Mouse (Mus musculus): ENCODE data around the gene Pawr. TPM values are rescaled to one million over a fixed set of nuclear protein-coding genes. Genes with fewer than 3 reads are reported as not detected.

Pawr gene
- polyA plus RNA-seq, 1 experiment from 2014 or later = 1.5 TPM

- Histone ChIP-seq H3K9me3 (replicated peaks; ENCODE audit: control insufficient read depth, low read length, poor library complexity, severe bottlenecking) (no peaks in the 10 kb centered on the region), H3K4me1 (ENCODE audit: control insufficient read depth, insufficient read depth, low read length) (no peaks in the 10 kb centered on the region), H3K4me3 (ENCODE audit: low read depth, low read length) (no peak overlapping the region), H3K27me3 (ENCODE audit: control insufficient read depth, insufficient read depth, low read depth, low read length) (no peaks in the 10 kb centered on the region), H3K4me2 (ENCODE audit: low read length) (no peak overlapping the region), H3K9ac (ENCODE audit: low read depth, low read length) (no peak overlapping the region), H3K36me3 (ENCODE audit: control insufficient read depth, insufficient read depth, low read length) (no peaks in the 10 kb centered on the region), H3K27ac (ENCODE audit: low read length) (no peak overlapping the region)
- WGBS = 85% methylated on average over 9 of the region's 9 CpGs
- no peak for ATAC-seq
These were observed 72.2 kb downstream of the Pawr start for GRCm38 (mm10) chr10:108404087-108404486.

- ATAC-seq = no peak
These were observed 73.2 kb downstream of the Pawr start for GRCm38 (mm10) chr10:108405076-108405475.

GRCm38 (mm10) chr10:108405931-108406330 lies 74.0 kb downstream of the Pawr start:
- WGBS = 67% methylated on average over 7 of the region's 7 CpGs
- Histone ChIP-seq H3K27me3 (ENCODE audit: control insufficient read depth, insufficient read depth, low read depth, low read length) (no peaks in the 10 kb centered on the region), H3K9ac (ENCODE audit: low read depth, low read length) (no peak overlapping the region), H3K9me3 (replicated peaks; ENCODE audit: control insufficient read depth, low read length, poor library complexity, severe bottlenecking) (no peaks in the 10 kb centered on the region), H3K4me3 (ENCODE audit: low read depth, low read length) (no peak overlapping the region), H3K36me3 (ENCODE audit: control insufficient read depth, insufficient read depth, low read length) (no peaks in the 10 kb centered on the region), H3K27ac (ENCODE audit: low read length) (no peak overlapping the region), H3K4me1 (ENCODE audit: control insufficient read depth, insufficient read depth, low read length) (no peaks in the 10 kb centered on the region), H3K4me2 (ENCODE audit: low read length) (no peak overlapping the region)
- no peak for ATAC-seq

More at GRCm38 (mm10) chr10:108405076-108405475, 73.2 kb downstream of the Pawr start:
- H3K27ac ChIP-seq (ENCODE audit: low read length) = no peak overlapping the region
- H3K36me3 ChIP-seq (ENCODE audit: control insufficient read depth, insufficient read depth, low read length) = no peaks in the 10 kb centered on the region
- no peak overlapping the region for H3K4me3 ChIP-seq (ENCODE audit: low read depth, low read length)
- no peaks in the 10 kb centered on the region for H3K4me1 ChIP-seq (ENCODE audit: control insufficient read depth, insufficient read depth, low read length)
- H3K9ac ChIP-seq (ENCODE audit: low read depth, low read length) = no peak overlapping the region
- H3K9me3 ChIP-seq (replicated peaks; ENCODE audit: control insufficient read depth, low read length, poor library complexity, severe bottlenecking) = no peaks in the 10 kb centered on the region
- H3K27me3 ChIP-seq (ENCODE audit: control insufficient read depth, insufficient read depth, low read depth, low read length) = no peaks in the 10 kb centered on the region
- WGBS = 85% methylated on average over 8 of the region's 8 CpGs
- H3K4me2 ChIP-seq (ENCODE audit: low read length) = no peak overlapping the region

GRCm38 (mm10) chr10:108406798-108407754 lies 75.2 kb downstream of the Pawr start:
- Histone ChIP-seq H3K9me3 (replicated peaks; ENCODE audit: control insufficient read depth, low read length, poor library complexity, severe bottlenecking) (no peaks in the 10 kb centered on the region), H3K4me1 (ENCODE audit: control insufficient read depth, insufficient read depth, low read length) (no peaks in the 10 kb centered on the region), H3K36me3 (ENCODE audit: control insufficient read depth, insufficient read depth, low read length) (no peaks in the 10 kb centered on the region), H3K27ac (ENCODE audit: low read length) (no peak overlapping the region), H3K9ac (ENCODE audit: low read depth, low read length) (no peak overlapping the region), H3K27me3 (ENCODE audit: control insufficient read depth, insufficient read depth, low read depth, low read length) (no peaks in the 10 kb centered on the region), H3K4me2 (ENCODE audit: low read length) (no peak overlapping the region), H3K4me3 (ENCODE audit: low read depth, low read length) (no peak overlapping the region)
- 92% methylated on average over 12 of the region's 12 CpGs for WGBS
- ATAC-seq = no peak

GRCm38 (mm10) chr10:108408025-108408424 lies 76.1 kb downstream of the Pawr start:
- 74% methylated on average over 5 of the region's 5 CpGs for WGBS
- no peak overlapping the region for H3K4me2 ChIP-seq (ENCODE audit: low read length)
- H3K4me1 ChIP-seq (ENCODE audit: control insufficient read depth, insufficient read depth, low read length) = no peaks in the 10 kb centered on the region
- H3K36me3 ChIP-seq (ENCODE audit: control insufficient read depth, insufficient read depth, low read length) = no peaks in the 10 kb centered on the region
- H3K27me3 ChIP-seq (ENCODE audit: control insufficient read depth, insufficient read depth, low read depth, low read length) = no peaks in the 10 kb centered on the region
- no peaks in the 10 kb centered on the region for H3K9me3 ChIP-seq (replicated peaks; ENCODE audit: control insufficient read depth, low read length, poor library complexity, severe bottlenecking)
- no peak for ATAC-seq
- H3K27ac ChIP-seq (ENCODE audit: low read length) = no peak overlapping the region
- H3K9ac ChIP-seq (ENCODE audit: low read depth, low read length) = no peak overlapping the region
- no peak overlapping the region for H3K4me3 ChIP-seq (ENCODE audit: low read depth, low read length)

GRCm38 (mm10) chr10:108408437-108408836 lies 76.5 kb downstream of the Pawr start:
- Histone ChIP-seq H3K4me3 (ENCODE audit: low read depth, low read length) (no peak overlapping the region), H3K4me1 (ENCODE audit: control insufficient read depth, insufficient read depth, low read length) (no peaks in the 10 kb centered on the region), H3K4me2 (ENCODE audit: low read length) (no peak overlapping the region), H3K9me3 (replicated peaks; ENCODE audit: control insufficient read depth, low read length, poor library complexity, severe bottlenecking) (no peaks in the 10 kb centered on the region), H3K27me3 (ENCODE audit: control insufficient read depth, insufficient read depth, low read depth, low read length) (no peaks in the 10 kb centered on the region), H3K27ac (ENCODE audit: low read length) (no peak overlapping the region), H3K9ac (ENCODE audit: low read depth, low read length) (no peak overlapping the region), H3K36me3 (ENCODE audit: control insufficient read depth, insufficient read depth, low read length) (no peaks in the 10 kb centered on the region)
- WGBS = 91% methylated on average over 6 of the region's 6 CpGs
- ATAC-seq = no peak

GRCm38 (mm10) chr10:108408986-108409385 lies 77.1 kb downstream of the Pawr start:
- no peaks in the 10 kb centered on the region for H3K9me3 ChIP-seq (replicated peaks; ENCODE audit: control insufficient read depth, low read length, poor library complexity, severe bottlenecking)
- no peak overlapping the region for H3K27ac ChIP-seq (ENCODE audit: low read length)
- H3K9ac ChIP-seq (ENCODE audit: low read depth, low read length) = no peak overlapping the region
- ATAC-seq = no peak
- no peak overlapping the region for H3K4me3 ChIP-seq (ENCODE audit: low read depth, low read length)
- WGBS = 76% methylated on average over 6 of the region's 6 CpGs
- no peaks in the 10 kb centered on the region for H3K4me1 ChIP-seq (ENCODE audit: control insufficient read depth, insufficient read depth, low read length)
- no peaks in the 10 kb centered on the region for H3K27me3 ChIP-seq (ENCODE audit: control insufficient read depth, insufficient read depth, low read depth, low read length)
- no peaks in the 10 kb centered on the region for H3K36me3 ChIP-seq (ENCODE audit: control insufficient read depth, insufficient read depth, low read length)
- H3K4me2 ChIP-seq (ENCODE audit: low read length) = no peak overlapping the region

- Histone ChIP-seq H3K9me3 (replicated peaks; ENCODE audit: control insufficient read depth, low read length, poor library complexity, severe bottlenecking) (no peaks in the 10 kb centered on the region), H3K36me3 (ENCODE audit: control insufficient read depth, insufficient read depth, low read length) (no peaks in the 10 kb centered on the region), H3K27me3 (ENCODE audit: control insufficient read depth, insufficient read depth, low read depth, low read length) (no peaks in the 10 kb centered on the region), H3K27ac (ENCODE audit: low read length) (no peak overlapping the region), H3K9ac (ENCODE audit: low read depth, low read length) (no peak overlapping the region), H3K4me1 (ENCODE audit: control insufficient read depth, insufficient read depth, low read length) (no peaks in the 10 kb centered on the region), H3K4me3 (ENCODE audit: low read depth, low read length) (no peak overlapping the region), H3K4me2 (ENCODE audit: low read length) (no peak overlapping the region)
- ATAC-seq = no peak
- WGBS = 89% methylated on average over 6 of the region's 6 CpGs
These were observed 77.6 kb downstream of the Pawr start for GRCm38 (mm10) chr10:108409529-108409928.

- Histone ChIP-seq H3K4me2 (ENCODE audit: low read length) (no peak overlapping the region), H3K9me3 (replicated peaks; ENCODE audit: control insufficient read depth, low read length, poor library complexity, severe bottlenecking) (no peaks in the 10 kb centered on the region), H3K36me3 (ENCODE audit: control insufficient read depth, insufficient read depth, low read length) (no peaks in the 10 kb centered on the region), H3K27me3 (ENCODE audit: control insufficient read depth, insufficient read depth, low read depth, low read length) (no peaks in the 10 kb centered on the region), H3K9ac (ENCODE audit: low read depth, low read length) (no peak overlapping the region), H3K27ac (ENCODE audit: low read length) (no peak overlapping the region), H3K4me1 (ENCODE audit: control insufficient read depth, insufficient read depth, low read length) (no peaks in the 10 kb centered on the region), H3K4me3 (ENCODE audit: low read depth, low read length) (no peak overlapping the region)
- WGBS = 90% methylated on average over 14 of the region's 14 CpGs
- ATAC-seq = no peak
These were observed 83.2 kb downstream of the Pawr start for GRCm38 (mm10) chr10:108414936-108415635.

Measured in midbrain, embryonic 16.5 days (tissue).